Mouse (Mus musculus): Measurements from ENCODE around the gene Parpbp. TPM values are rescaled to one million over a fixed set of nuclear protein-coding genes. Genes with fewer than 3 reads are reported as not detected.

The Parpbp gene
- polyA plus RNA-seq, 1 experiment, result 4.0 TPM

- 91% methylated on average over 4 of the region's 4 CpGs for WGBS
- H3K27ac ChIP-seq (ENCODE audit: control insufficient read depth, insufficient read depth, low read length), result no peak overlapping the region
- TF ChIP-seq CTCF (IDR thresholded peaks at IDR 0.05; ENCODE audit: borderline replicate concordance, control insufficient read depth, extremely low read depth, insufficient read depth, low read length, poor library complexity) (no peak), POLR2A (IDR thresholded peaks at IDR 0.05; ENCODE audit: control insufficient read depth, extremely low read depth, insufficient read depth, low read length, poor library complexity) (no peak)
- H3K27me3 ChIP-seq (ENCODE audit: control insufficient read depth, insufficient read depth, low read length), result no peaks in the 10 kb centered on the region
- H3K4me3 ChIP-seq (ENCODE audit: control insufficient read depth, insufficient read depth, low read length), result no peak overlapping the region
- H3K4me1 ChIP-seq (replicated peaks; ENCODE audit: control insufficient read depth, insufficient read depth, low read length), result no peaks in the 10 kb centered on the region
- H3K36me3 ChIP-seq (ENCODE audit: control insufficient read depth, insufficient read depth, low read length), result no peaks in the 10 kb centered on the region
- DNase-seq, result no peak
Measured at GRCm38 (mm10) chr10:88044297-88044696, 102.4 kb downstream of the Parpbp start.

Other genes with a start within 250 kb of the Parpbp start
- gene Pmch, start 55.9 kb downstream of the Parpbp start, polyA plus RNA-seq (2012; rRNA removed), result not detected in 2 replicates
- 12.3 and 12.6 TPM in 2 replicates for gene Nup37, start 51 bp upstream of the Parpbp start, polyA plus RNA-seq (2012; rRNA removed)
- gene Washc3, start 54.2 kb upstream of the Parpbp start, polyA plus RNA-seq (2012; rRNA removed), result 15.0 and 19.8 TPM in 2 replicates
- 19.3 and 24.9 TPM in 2 replicates for gene Dram1, start 232.1 kb upstream of the Parpbp start, polyA plus RNA-seq (2012; rRNA removed)
- gene Gnptab, start 232.2 kb upstream of the Parpbp start, polyA plus RNA-seq (2012; rRNA removed), result 14.3 and 16.0 TPM in 2 replicates

Measured in thymus, adult 2 months (tissue).